Mouse (Mus musculus) bone marrow macrophage, adult 2 months (primary cell): ENCODE data around the gene Cdpf1.

ENCODE experiments used
- CTCF ChIP-seq: IDR thresholded peaks from 2 replicates; pipeline ENCODE4 v1.5.1; 2012; ENCODE audit warnings: low read depth, mild to moderate bottlenecking, low read length, moderate library complexity
- POLR2A ChIP-seq: IDR thresholded peaks from 2 replicates; pipeline ENCODE4 v1.6.1; 2012; ENCODE audit warnings: mild to moderate bottlenecking, low read depth, low read length, borderline replicate concordance

GRCm38 (mm10) chr15:85802931-85803330 is 8.6 kb downstream of the Cdpf1 start:
- TF ChIP-seq POLR2A, result no peak
- TF ChIP-seq CTCF, result no peak
